Mouse (Mus musculus) G1E (cell line): ENCODE measurements around the gene 4933415F23Rik.

Experiments
- CTCF ChIP-seq: IDR thresholded peaks from 2 replicates; pipeline ENCODE4 v1.5.1; 2012; ENCODE audit warnings: low read depth, low read length, inconsistent platforms, mixed read lengths
- POLR2AphosphoS5 ChIP-seq: IDR thresholded peaks from 2 replicates; pipeline ENCODE4 v1.6.1; 2012; ENCODE audit warnings: low read depth, low read length, inconsistent platforms; ENCODE audit not compliant: insufficient replicate concordance
- TAL1 ChIP-seq: conservative IDR thresholded peaks from 2 replicates; pipeline ENCODE4 v1.6.1; 2012; ENCODE audit warnings: low read depth, low read length, inconsistent platforms, mixed read lengths

- no peak for TF ChIP-seq CTCF
- TF ChIP-seq TAL1, result no peak
- TF ChIP-seq POLR2AphosphoS5, result no peak
Measured at GRCm38 (mm10) chr1:23102881-23103280, 828 bp upstream of the 4933415F23Rik start.
